Mouse (Mus musculus): ENCODE measurements around the gene Ppp1r12b. TPM values are rescaled to one million over a fixed set of nuclear protein-coding genes. Genes with fewer than 3 reads are reported as not detected.

The Ppp1r12b gene
- total and polyA plus RNA-seq, 3 experiments, result 0.64 to 1.8 (median 1.6) TPM

GRCm38 (mm10) chr1:134804373-134804772 is 151.4 kb downstream of the Ppp1r12b start:
- no peak overlapping the region for H3K4me2 ChIP-seq (ENCODE audit: insufficient read depth, low read depth, poor library complexity, severe bottlenecking)
- no peaks in the 10 kb centered on the region for H3K79me2 ChIP-seq (replicated peaks; ENCODE audit: control insufficient read depth, extremely low read depth, insufficient read depth, poor library complexity, severe bottlenecking)
- H3K27ac ChIP-seq (ENCODE audit: insufficient read depth, low read depth), result no peak overlapping the region
- H3K36me3 ChIP-seq (replicated peaks in 1 of 2; ENCODE audit: control insufficient read depth in 1 of 2, insufficient read depth in 1 of 2, low read length in 1 of 2), result peaks cover 0 to 2% of the 10 kb centered on the region in 2 experiments
- H3K27me3 ChIP-seq (replicated peaks), result no peaks in the 10 kb centered on the region
- TF ChIP-seq RAD21 (IDR thresholded peaks at IDR 0.05; ENCODE audit: low read depth, low read length) (no peak), JUND (conservative IDR thresholded peaks at IDR 0.05; ENCODE audit: low read depth, low read length) (no peak), CTCF (conservative IDR thresholded peaks at IDR 0.05 in 1 of 2, IDR thresholded peaks at IDR 0.05 in 1 of 2; ENCODE audit: low read depth in 2 of 2, low read length in 2 of 2) (no peak), JUN (IDR thresholded peaks at IDR 0.05; ENCODE audit: insufficient read depth, low read depth, low read length) (no peak), MAFK (IDR thresholded peaks at IDR 0.05; ENCODE audit: insufficient replicate concordance, low read length) (no peak), USF1 (IDR thresholded peaks at IDR 0.05; ENCODE audit: low read depth, low read length) (no peak), SMC3 (IDR thresholded peaks at IDR 0.05; ENCODE audit: low read depth, low read length) (no peak), ZC3H11A (IDR thresholded peaks at IDR 0.05; ENCODE audit: low read depth, low read length) (no peak), ZMIZ1 (IDR thresholded peaks at IDR 0.05; ENCODE audit: low read depth, low read length) (no peak), RCOR1 (conservative IDR thresholded peaks at IDR 0.05; ENCODE audit: low read depth, low read length) (no peak)
- in situ Hi-C loops (cut with MboI; ENCODE audit: low pct_ligation_motif_present, low pct_unique_long_range_greater_than_20kb, low sequenced_read_pairs) (no loop called here), dilution Hi-C loops (cut with MboI; ENCODE audit: extremely low pct_ligation_motif_present, extremely low pct_unique_long_range_greater_than_20kb, low sequenced_read_pairs) (no loop called here)
- no peak overlapping the region for H3K4me3 ChIP-seq (replicated peaks in 1 of 3; ENCODE audit: low read depth in 2 of 3, low read length in 2 of 3, poor library complexity in 1 of 3)
- DNase-seq (ENCODE audit: extremely low read depth), result no peak
- no peak overlapping the region for H3K9ac ChIP-seq (ENCODE audit: insufficient read depth, low read depth)
- peaks cover 0 to 6% of the 10 kb centered on the region in 2 experiments; a peak in 2 of 4 replicates for H3K4me1 ChIP-seq (ENCODE audit: control insufficient read depth in 1 of 2, insufficient read depth in 2 of 2)
- H3K9me3 ChIP-seq (replicated peaks; ENCODE audit: low read length), result no peaks in the 10 kb centered on the region

GRCm38 (mm10) chr1:134803286-134804117 is 152.2 kb downstream of the Ppp1r12b start:
- TF ChIP-seq USF1 (IDR thresholded peaks at IDR 0.05; ENCODE audit: low read depth, low read length) (no peak), EP300 (IDR thresholded peaks at IDR 0.05; ENCODE audit: low read length) (0 out of 2 replicates have a peak, but pooled peaks have one; percentile 22)
- in situ Hi-C loops (cut with MboI; ENCODE audit: low pct_ligation_motif_present, low pct_unique_long_range_greater_than_20kb, low sequenced_read_pairs) (no loop called here), dilution Hi-C loops (cut with MboI; ENCODE audit: extremely low pct_ligation_motif_present, extremely low pct_unique_long_range_greater_than_20kb, low sequenced_read_pairs) (no loop called here)
- Histone ChIP-seq H3K4me3 (replicated peaks in 1 of 3; ENCODE audit: low read depth in 2 of 3, low read length in 2 of 3, poor library complexity in 1 of 3) (no peak overlapping the region), H3K4me1 (ENCODE audit: control insufficient read depth in 1 of 2, insufficient read depth in 2 of 2) (peaks cover 0 to 6% of the 10 kb centered on the region in 2 experiments; a peak in 2 of 4 replicates), H3K9me3 (replicated peaks; ENCODE audit: low read length) (no peaks in the 10 kb centered on the region), H3K4me2 (ENCODE audit: insufficient read depth, low read depth, poor library complexity, severe bottlenecking) (no peak overlapping the region), H3K27me3 (replicated peaks) (no peaks in the 10 kb centered on the region), H3K9ac (ENCODE audit: insufficient read depth, low read depth) (no peak overlapping the region), H3K79me2 (replicated peaks; ENCODE audit: control insufficient read depth, extremely low read depth, insufficient read depth, poor library complexity, severe bottlenecking) (no peaks in the 10 kb centered on the region), H3K36me3 (replicated peaks in 1 of 2; ENCODE audit: control insufficient read depth in 1 of 2, insufficient read depth in 1 of 2, low read length in 1 of 2) (peaks cover 0 to 2% of the 10 kb centered on the region in 2 experiments), H3K27ac (ENCODE audit: insufficient read depth, low read depth) (no peak overlapping the region)
- no peak for DNase-seq (ENCODE audit: extremely low read depth)

GRCm38 (mm10) chr1:134801758-134802157 is 154.0 kb downstream of the Ppp1r12b start:
- no peak overlapping the region for H3K9ac ChIP-seq (ENCODE audit: insufficient read depth, low read depth)
- no peak overlapping the region for H3K27ac ChIP-seq (ENCODE audit: insufficient read depth, low read depth)
- in situ Hi-C loops (cut with MboI; ENCODE audit: low pct_ligation_motif_present, low pct_unique_long_range_greater_than_20kb, low sequenced_read_pairs), result no loop called here
- no peak overlapping the region for H3K4me2 ChIP-seq (ENCODE audit: insufficient read depth, low read depth, poor library complexity, severe bottlenecking)
- H3K27me3 ChIP-seq (replicated peaks), result no peaks in the 10 kb centered on the region
- no peak overlapping the region for H3K4me3 ChIP-seq (replicated peaks in 1 of 3; ENCODE audit: low read depth in 2 of 3, low read length in 2 of 3, poor library complexity in 1 of 3)
- H3K4me1 ChIP-seq (ENCODE audit: control insufficient read depth in 1 of 2, insufficient read depth in 2 of 2), result peaks cover 0 to 6% of the 10 kb centered on the region in 2 experiments; a peak in 2 of 4 replicates
- peaks cover 0 to 2% of the 10 kb centered on the region in 2 experiments for H3K36me3 ChIP-seq (replicated peaks in 1 of 2; ENCODE audit: control insufficient read depth in 1 of 2, insufficient read depth in 1 of 2, low read length in 1 of 2)
- no peaks in the 10 kb centered on the region for H3K9me3 ChIP-seq (replicated peaks; ENCODE audit: low read length)
- no peak for TF ChIP-seq RCOR1 (conservative IDR thresholded peaks at IDR 0.05; ENCODE audit: low read depth, low read length)
- TF ChIP-seq PAX5 (IDR thresholded peaks at IDR 0.05; ENCODE audit: low read length), result no peak
- no peak for TF ChIP-seq KAT2A (IDR thresholded peaks at IDR 0.05; ENCODE audit: insufficient replicate concordance, low read length)
- no peak for TF ChIP-seq SMC3 (IDR thresholded peaks at IDR 0.05; ENCODE audit: low read depth, low read length)
- no peak for TF ChIP-seq BHLHE40 (IDR thresholded peaks at IDR 0.05; ENCODE audit: low read depth, low read length)
- TF ChIP-seq MAFK (IDR thresholded peaks at IDR 0.05; ENCODE audit: insufficient replicate concordance, low read length), result no peak
- TF ChIP-seq CTCF (conservative IDR thresholded peaks at IDR 0.05 in 1 of 2, IDR thresholded peaks at IDR 0.05 in 1 of 2; ENCODE audit: low read depth in 2 of 2, low read length in 2 of 2), result no peak
- TF ChIP-seq IRF4 (IDR thresholded peaks at IDR 0.05; ENCODE audit: low read depth, low read length), result no peak
- no peak for TF ChIP-seq SIN3A (IDR thresholded peaks at IDR 0.05; ENCODE audit: low read length)
- no peak for TF ChIP-seq JUN (IDR thresholded peaks at IDR 0.05; ENCODE audit: insufficient read depth, low read depth, low read length)
- TF ChIP-seq EP300 (IDR thresholded peaks at IDR 0.05; ENCODE audit: low read length), result no peak
- TF ChIP-seq JUND (conservative IDR thresholded peaks at IDR 0.05; ENCODE audit: low read depth, low read length), result no peak
- TF ChIP-seq ZKSCAN1 (IDR thresholded peaks at IDR 0.05; ENCODE audit: borderline replicate concordance, low read depth, low read length), result no peak
- no peaks in the 10 kb centered on the region for H3K79me2 ChIP-seq (replicated peaks; ENCODE audit: control insufficient read depth, extremely low read depth, insufficient read depth, poor library complexity, severe bottlenecking)
- dilution Hi-C loops (cut with MboI; ENCODE audit: extremely low pct_ligation_motif_present, extremely low pct_unique_long_range_greater_than_20kb, low sequenced_read_pairs), result no loop called here
- no peak for DNase-seq (ENCODE audit: extremely low read depth)

Measured in CH12.LX (cell line).